26 mouse cellular contexts compared by ENCODE assay signal in genomic region chr14:84320738-84321137, GRCm38 (mm10).
"Had no signal": no experiment of that assay in that cellular context is flagged by ENCODE, and none has a peak within 500 bp of the region (broad histone marks: within the 10 kb centered on the region; RNA-seq: fewer than 3 reads in every experiment).

No protein-coding gene starts in this region.

- H3K27me3 ChIP-seq: embryonic facial prominence, embryonic 12.5 days; embryonic facial prominence, embryonic 13.5 days; embryonic facial prominence, embryonic 15.5 days; forebrain, embryonic 12.5 days; forebrain, embryonic 13.5 days; forebrain, embryonic 15.5 days had no signal

- ATAC-seq: forebrain, embryonic 13.5 days; forebrain, embryonic 14.5 days; forebrain, embryonic 15.5 days; forebrain, embryonic 16.5 days had no signal

- H3K4me2 ChIP-seq: embryonic facial prominence, embryonic 12.5 days; embryonic facial prominence, embryonic 13.5 days; embryonic facial prominence, embryonic 15.5 days; forebrain, embryonic 12.5 days; forebrain, embryonic 13.5 days; forebrain, embryonic 15.5 days had no signal

- H3K9ac ChIP-seq: embryonic facial prominence, embryonic 12.5 days; embryonic facial prominence, embryonic 13.5 days; embryonic facial prominence, embryonic 15.5 days; forebrain, embryonic 12.5 days; forebrain, embryonic 13.5 days; forebrain, embryonic 15.5 days had no signal

- H3K4me3 ChIP-seq: embryonic facial prominence, embryonic 10.5 days; embryonic facial prominence, embryonic 12.5 days; embryonic facial prominence, embryonic 13.5 days; embryonic facial prominence, embryonic 15.5 days; erythroblast, embryonic 14.5 days; forebrain, embryonic 10.5 days; forebrain, embryonic 12.5 days; forebrain, embryonic 13.5 days; forebrain, embryonic 15.5 days; gastrocnemius, adult 2 months; heart, adult 2 months; heart, embryonic 10.5 days had no signal

- H3K27ac ChIP-seq: embryonic facial prominence, embryonic 10.5 days; embryonic facial prominence, embryonic 12.5 days; embryonic facial prominence, embryonic 13.5 days; embryonic facial prominence, embryonic 15.5 days; forebrain, embryonic 10.5 days; forebrain, embryonic 12.5 days; forebrain, embryonic 13.5 days; forebrain, embryonic 15.5 days; gastrocnemius, adult 2 months; heart, adult 2 months; heart, embryonic 10.5 days had no signal

- H3K4me1 ChIP-seq: embryonic facial prominence, embryonic 10.5 days; embryonic facial prominence, embryonic 12.5 days; embryonic facial prominence, embryonic 13.5 days; embryonic facial prominence, embryonic 15.5 days; forebrain, embryonic 10.5 days; forebrain, embryonic 12.5 days; forebrain, embryonic 13.5 days; forebrain, embryonic 15.5 days; heart, embryonic 10.5 days had no signal

- H3K9me3 ChIP-seq: embryonic facial prominence, embryonic 10.5 days; embryonic facial prominence, embryonic 12.5 days; embryonic facial prominence, embryonic 13.5 days; embryonic facial prominence, embryonic 15.5 days; forebrain, embryonic 10.5 days; forebrain, embryonic 12.5 days; forebrain, embryonic 13.5 days; forebrain, embryonic 15.5 days; heart, embryonic 10.5 days had no signal

- H3K36me3 ChIP-seq: embryonic facial prominence, embryonic 10.5 days; embryonic facial prominence, embryonic 12.5 days; embryonic facial prominence, embryonic 13.5 days; embryonic facial prominence, embryonic 15.5 days; forebrain, embryonic 10.5 days; forebrain, embryonic 12.5 days; forebrain, embryonic 15.5 days; heart, embryonic 10.5 days had no signal

- DNase-seq: cerebellum, adult 9-11 months; cerebellum, postnatal 10 days; cerebellum, postnatal 14 days; cerebellum, postnatal 25 days; cerebellum, postnatal 36 days; embryo, embryonic 11 days; gastrocnemius, adult 2 months; gastrocnemius, postnatal 10 days; gastrocnemius, postnatal 14 days; gastrocnemius, postnatal 25 days; gastrocnemius, postnatal 36 days; heart, adult 11 months; heart, adult 18-20 months; heart, adult 2 months had no signal
